Mouse (Mus musculus): ENCODE results near the gene Zfp579. TPM values are rescaled to one million over a fixed set of nuclear protein-coding genes. Genes with fewer than 3 reads are reported as not detected.

Gene Zfp579
- polyA plus RNA-seq, 1 experiment from 2014 or later = 10.9 TPM

- DNase-seq (ENCODE audit: low spot score) = no peak
- H3K4me1 ChIP-seq (replicated peaks; ENCODE audit: control insufficient read depth, insufficient read depth) = no peaks in the 10 kb centered on the region
- H3K9me3 ChIP-seq (ENCODE audit: control insufficient read depth, low read length) = no peaks in the 10 kb centered on the region
- H3K36me3 ChIP-seq (ENCODE audit: control insufficient read depth, insufficient read depth, low read length) = peaks cover 12% of the 10 kb centered on the region
- no peak overlapping the region for H3K9ac ChIP-seq (ENCODE audit: low read length)
- H3K4me2 ChIP-seq (replicated peaks; ENCODE audit: low read depth) = no peak overlapping the region
- no peak overlapping the region for H3K27ac ChIP-seq (replicated peaks)
- no peaks in the 10 kb centered on the region for H3K27me3 ChIP-seq (ENCODE audit: control insufficient read depth, insufficient read depth, low read length)
- ATAC-seq (ENCODE audit: low FRiP score, low TSS enrichment) = no peak
- WGBS = 90% methylated on average over 7 of the region's 7 CpGs
- H3K4me3 ChIP-seq (ENCODE audit: low read depth, low read length) = no peak overlapping the region
- no peak for TF ChIP-seq CTCF (IDR thresholded peaks at IDR 0.05; ENCODE audit: low read depth)
Observed at GRCm38 (mm10) chr7:5037026-5037425, 41.1 kb upstream of the Zfp579 start.

- no peaks in the 10 kb centered on the region for H3K27me3 ChIP-seq (ENCODE audit: control insufficient read depth, insufficient read depth, low read length)
- no peak for ATAC-seq (ENCODE audit: low FRiP score, low TSS enrichment)
- TF ChIP-seq CTCF (IDR thresholded peaks at IDR 0.05; ENCODE audit: low read depth) = no peak
- no peak for TF ChIP-seq EP300 (optimal IDR thresholded peaks at IDR 0.05)
- no peaks in the 10 kb centered on the region for H3K4me1 ChIP-seq (replicated peaks; ENCODE audit: control insufficient read depth, insufficient read depth)
- DNase-seq (ENCODE audit: low spot score) = no peak
- H3K36me3 ChIP-seq (ENCODE audit: control insufficient read depth, insufficient read depth, low read length) = peaks cover 21% of the 10 kb centered on the region
- H3K9me3 ChIP-seq (ENCODE audit: control insufficient read depth, low read length) = peaks cover 1% of the 10 kb centered on the region
- H3K27ac ChIP-seq (replicated peaks) = no peak overlapping the region
- H3K9ac ChIP-seq (ENCODE audit: low read length) = no peak overlapping the region
- 96% methylated on average over 9 of the region's 9 CpGs for WGBS
- no peak overlapping the region for H3K4me3 ChIP-seq (ENCODE audit: low read depth, low read length)
- H3K4me2 ChIP-seq (replicated peaks; ENCODE audit: low read depth) = no peak overlapping the region
Observed at GRCm38 (mm10) chr7:5036136-5036535, 40.2 kb upstream of the Zfp579 start.

- WGBS = 96% methylated on average over 17 of the region's 17 CpGs
- Histone ChIP-seq H3K4me3 (ENCODE audit: low read depth, low read length) (no peak overlapping the region), H3K4me1 (replicated peaks; ENCODE audit: control insufficient read depth, insufficient read depth) (no peaks in the 10 kb centered on the region), H3K9ac (ENCODE audit: low read length) (no peak overlapping the region), H3K4me2 (replicated peaks; ENCODE audit: low read depth) (no peak overlapping the region), H3K27me3 (ENCODE audit: control insufficient read depth, insufficient read depth, low read length) (no peaks in the 10 kb centered on the region), H3K36me3 (ENCODE audit: control insufficient read depth, insufficient read depth, low read length) (peaks cover 26% of the 10 kb centered on the region), H3K27ac (replicated peaks) (no peak overlapping the region), H3K9me3 (ENCODE audit: control insufficient read depth, low read length) (peaks cover 6% of the 10 kb centered on the region)
- no peak for ATAC-seq (ENCODE audit: low FRiP score, low TSS enrichment)
- DNase-seq (ENCODE audit: low spot score) = no peak
- TF ChIP-seq EP300 (optimal IDR thresholded peaks at IDR 0.05) = no peak
- TF ChIP-seq CTCF (IDR thresholded peaks at IDR 0.05; ENCODE audit: low read depth) = no peak
Observed at GRCm38 (mm10) chr7:5035628-5036027, 39.7 kb upstream of the Zfp579 start.

- TF ChIP-seq CTCF (IDR thresholded peaks at IDR 0.05; ENCODE audit: low read depth) (no peak), EP300 (optimal IDR thresholded peaks at IDR 0.05) (no peak)
- no peak within 1 kb of the TSS for H3K27ac ChIP-seq (replicated peaks)
- no peak within 1 kb of the TSS for H3K9ac ChIP-seq (ENCODE audit: low read length)
- no peaks in the 10 kb centered on the region for H3K27me3 ChIP-seq (ENCODE audit: control insufficient read depth, insufficient read depth, low read length)
- ATAC-seq (ENCODE audit: low FRiP score, low TSS enrichment) = no peak
- peaks cover 45% of the 10 kb centered on the region for H3K36me3 ChIP-seq (ENCODE audit: control insufficient read depth, insufficient read depth, low read length)
- H3K4me1 ChIP-seq (replicated peaks; ENCODE audit: control insufficient read depth, insufficient read depth) = no peaks in the 10 kb centered on the region
- peaks cover 11% of the 10 kb centered on the region for H3K9me3 ChIP-seq (ENCODE audit: control insufficient read depth, low read length)
- no peak for DNase-seq (ENCODE audit: low spot score)
- WGBS = 83% methylated on average over 3 of the region's 3 CpGs
- no peak within 1 kb of the TSS for H3K4me2 ChIP-seq (replicated peaks; ENCODE audit: low read depth)
- H3K4me3 ChIP-seq (ENCODE audit: low read depth, low read length) = no peak within 1 kb of the TSS
Observed at GRCm38 (mm10) chr7:5033818-5034217, 37.9 kb upstream of the Zfp579 start, which contains the start of gene 4632433K11Rik. 4632433K11Rik (plus strand) TSS chr7:5034118.

- H3K9ac ChIP-seq (ENCODE audit: low read length) = no peak overlapping the region
- peaks cover 11% of the 10 kb centered on the region for H3K9me3 ChIP-seq (ENCODE audit: control insufficient read depth, low read length)
- no peaks in the 10 kb centered on the region for H3K27me3 ChIP-seq (ENCODE audit: control insufficient read depth, insufficient read depth, low read length)
- no peak overlapping the region for H3K4me3 ChIP-seq (ENCODE audit: low read depth, low read length)
- ATAC-seq (ENCODE audit: low FRiP score, low TSS enrichment) (no peak), DNase-seq (ENCODE audit: low spot score) (no peak)
- H3K36me3 ChIP-seq (ENCODE audit: control insufficient read depth, insufficient read depth, low read length) = peaks cover 50% of the 10 kb centered on the region
- no peak overlapping the region for H3K4me2 ChIP-seq (replicated peaks; ENCODE audit: low read depth)
- H3K27ac ChIP-seq (replicated peaks) = no peak overlapping the region
- TF ChIP-seq CTCF (IDR thresholded peaks at IDR 0.05; ENCODE audit: low read depth) (no peak), EP300 (optimal IDR thresholded peaks at IDR 0.05) (no peak)
- 86% methylated on average over 45 of the region's 46 CpGs for WGBS
- no peaks in the 10 kb centered on the region for H3K4me1 ChIP-seq (replicated peaks; ENCODE audit: control insufficient read depth, insufficient read depth)
Observed at GRCm38 (mm10) chr7:5031496-5031895, 35.5 kb upstream of the Zfp579 start.

GRCm38 (mm10) chr7:5030554-5031275, 34.8 kb upstream of the Zfp579 start:
- H3K27ac ChIP-seq (replicated peaks) = no peak overlapping the region
- 88% methylated on average over 63 of the region's 63 CpGs for WGBS

More at GRCm38 (mm10) chr7:5030554-5031275, 34.8 kb upstream of the Zfp579 start:
- Histone ChIP-seq H3K27me3 (ENCODE audit: control insufficient read depth, insufficient read depth, low read length) (no peaks in the 10 kb centered on the region), H3K9ac (ENCODE audit: low read length) (no peak overlapping the region), H3K4me3 (ENCODE audit: low read depth, low read length) (no peak overlapping the region), H3K36me3 (ENCODE audit: control insufficient read depth, insufficient read depth, low read length) (peaks cover 51% of the 10 kb centered on the region), H3K9me3 (ENCODE audit: control insufficient read depth, low read length) (peaks cover 11% of the 10 kb centered on the region), H3K4me1 (replicated peaks; ENCODE audit: control insufficient read depth, insufficient read depth) (no peaks in the 10 kb centered on the region), H3K4me2 (replicated peaks; ENCODE audit: low read depth) (no peak overlapping the region)
- DNase-seq (ENCODE audit: low spot score) = no peak
- TF ChIP-seq CTCF (IDR thresholded peaks at IDR 0.05; ENCODE audit: low read depth) (no peak), EP300 (optimal IDR thresholded peaks at IDR 0.05) (no peak)
- no peak for ATAC-seq (ENCODE audit: low FRiP score, low TSS enrichment)
